Mouse (Mus musculus) cortical plate, adult 2 months (tissue): ENCODE measurements around the gene Acss2.

Source experiments
- CTCF ChIP-seq: fragments of 200-500 bp; IDR thresholded peaks from 2 replicates; pipeline ENCODE4 v1.5.1; 2011; ENCODE audit warnings: mild to moderate bottlenecking, control low read depth, low read length; ENCODE audit not compliant: insufficient read depth; ENCODE audit errors: extremely low read depth
- POLR2A ChIP-seq: fragments of 200-500 bp; IDR thresholded peaks from 2 replicates; pipeline ENCODE4 v1.6.1; 2011; ENCODE audit warnings: mild to moderate bottlenecking, low read length, control low read depth; ENCODE audit not compliant: insufficient read depth; ENCODE audit errors: extremely low read depth

- TF ChIP-seq CTCF (no peak), POLR2A (no peak)
Observed at GRCm38 (mm10) chr2:155630153-155630552, 112.4 kb downstream of the Acss2 start.
